Mouse (Mus musculus) bone marrow, adult 2 months (tissue): ENCODE results near the gene Enho.

ENCODE experiments used
- CTCF ChIP-seq: fragments of 200-500 bp; IDR thresholded peaks from 2 replicates; pipeline ENCODE4 v1.5.1; 2011; ENCODE audit warnings: low read length, control low read depth; ENCODE audit not compliant: control insufficient read depth, insufficient read depth
- POLR2A ChIP-seq: fragments of 200-500 bp; IDR thresholded peaks from 2 replicates; pipeline ENCODE4 v1.6.1; 2011; ENCODE audit warnings: low read depth, mild to moderate bottlenecking, control low read depth, low read length, borderline replicate concordance; ENCODE audit not compliant: control insufficient read depth

- no peak for TF ChIP-seq CTCF
- TF ChIP-seq POLR2A = no peak
Measured at GRCm38 (mm10) chr4:41604476-41605396, 35.4 kb downstream of the Enho start.
